ENCODE assay signal across 8 mouse cellular contexts in the genomic region with DNA sequence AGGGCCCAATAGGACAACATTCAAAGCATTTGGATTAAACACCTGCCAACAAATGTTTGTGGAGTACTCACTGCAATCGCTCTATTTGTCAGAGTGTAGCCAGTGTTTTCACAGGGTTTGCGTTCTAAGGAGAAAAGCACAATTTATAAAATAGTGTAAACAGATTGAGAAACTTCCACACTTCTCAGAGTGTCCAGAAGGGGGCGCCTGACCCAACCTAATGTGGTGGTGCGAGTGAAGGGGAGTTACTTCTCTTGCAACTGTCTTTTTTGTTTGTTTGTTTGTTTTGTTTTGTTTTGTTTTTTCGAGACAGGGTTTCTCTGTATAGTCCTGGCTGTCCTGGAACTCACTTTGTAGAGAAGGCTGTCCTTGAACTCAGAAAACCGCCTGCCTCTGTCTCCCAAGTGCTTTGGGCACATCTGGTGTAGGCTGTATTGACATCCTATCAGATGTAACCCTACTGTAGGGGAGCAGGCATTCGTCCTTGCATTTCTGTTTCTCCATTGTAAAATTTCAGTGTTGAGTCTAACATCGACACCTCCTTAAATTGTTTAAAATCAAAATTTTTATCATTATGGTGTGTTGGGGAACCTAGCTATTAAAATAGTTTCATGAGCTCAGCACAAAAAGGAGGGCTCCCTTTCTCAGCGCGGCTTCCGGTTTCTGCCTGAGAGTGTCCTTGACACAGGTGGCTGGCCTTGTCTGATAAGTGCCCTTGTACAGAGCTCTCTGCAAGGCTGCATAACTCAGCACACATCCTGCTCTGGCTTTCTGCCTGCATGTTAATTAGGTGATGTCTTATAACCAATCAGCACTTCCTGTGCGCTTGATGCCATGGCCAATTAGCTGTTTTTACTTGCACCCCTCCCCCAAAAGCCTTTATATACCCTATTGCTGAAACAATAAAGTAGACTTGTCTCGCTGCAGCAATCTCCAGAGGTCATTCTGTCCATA.
DNase-seq lines count a peak whose midpoint lies in the region; ATAC-seq lines count a peak whose summit lies in the region.

No protein-coding gene starts in this region.

- H3K36me3 ChIP-seq in forebrain, embryonic 10.5 days (replicated peaks), result no peaks in the 10 kb centered on the region
- H3K36me3 ChIP-seq in hindbrain, embryonic 14.5 days (replicated peaks; ENCODE audit: control insufficient read depth, insufficient read depth), result no peaks in the 10 kb centered on the region
- no peaks in the 10 kb centered on the region for H3K36me3 ChIP-seq in liver, embryonic 16.5 days (ENCODE audit: control insufficient read depth, insufficient read depth)

- no peak overlapping the region for H3K4me3 ChIP-seq in forebrain, embryonic 10.5 days
- no peak overlapping the region for H3K4me3 ChIP-seq in hindbrain, embryonic 14.5 days (replicated peaks; ENCODE audit: low read length)
- no peak overlapping the region for H3K4me3 ChIP-seq in liver, embryonic 16.5 days (ENCODE audit: low read depth, low read length)

- H3K27me3 ChIP-seq in forebrain, embryonic 10.5 days (ENCODE audit: poor library complexity, severe bottlenecking), result no peaks in the 10 kb centered on the region
- no peaks in the 10 kb centered on the region for H3K27me3 ChIP-seq in hindbrain, embryonic 14.5 days (ENCODE audit: control insufficient read depth, insufficient read depth, low read length)
- H3K27me3 ChIP-seq in liver, embryonic 16.5 days (ENCODE audit: control insufficient read depth, insufficient read depth, low read depth, low read length), result no peaks in the 10 kb centered on the region

- DNase-seq in frontal cortex, postnatal 10 days (ENCODE audit: low spot score in 2 of 2), result no peak
- peak; percentile 47 for DNase-seq in R1 (ENCODE audit: low read depth, low spot score)
- DNase-seq in forebrain, embryonic 10.5 days (ENCODE audit: extremely low spot score, low spot score), result peak; percentile 21
- peak; percentile 56 for DNase-seq in hindbrain, embryonic 14.5 days (ENCODE audit: low spot score)
- DNase-seq in ovary, postnatal 36 days (ENCODE audit: low spot score), result peak; percentile 31
- no peak for DNase-seq in spleen, adult 18-20 months

- no peak overlapping the region for H3K9ac ChIP-seq in hindbrain, embryonic 14.5 days
- no peak overlapping the region for H3K9ac ChIP-seq in liver, embryonic 16.5 days (ENCODE audit: low read depth, low read length)

- H3K4me2 ChIP-seq in hindbrain, embryonic 14.5 days (replicated peaks), result no peak overlapping the region
- no peak overlapping the region for H3K4me2 ChIP-seq in liver, embryonic 16.5 days (ENCODE audit: low read depth, low read length)

- ATAC-seq in frontal cortex, adult (ENCODE audit: low TSS enrichment), result peak; percentile 52; the same call in 1 of the 2 replicates
- ATAC-seq in hindbrain, embryonic 14.5 days (ENCODE audit: low FRiP score), result peak; percentile 78
- 0 out of 2 replicates have a peak, but pooled peaks have one; percentile 21 for ATAC-seq in liver, embryonic 16.5 days (ENCODE audit: low read depth)

- peaks cover 12% of the 10 kb centered on the region; the same call in 1 of the 2 replicates for H3K9me3 ChIP-seq in forebrain, embryonic 10.5 days
- no peaks in the 10 kb centered on the region for H3K9me3 ChIP-seq in hindbrain, embryonic 14.5 days (ENCODE audit: control insufficient read depth, low read length)
- H3K9me3 ChIP-seq in liver, embryonic 16.5 days (replicated peaks; ENCODE audit: control insufficient read depth, low read length), result no peaks in the 10 kb centered on the region

- 68% methylated on average over 13 of the region's 13 CpGs for WGBS in forebrain, embryonic 10.5 days
- WGBS in hindbrain, embryonic 14.5 days, result 55% methylated on average over 13 of the region's 13 CpGs
- WGBS in liver, embryonic 16.5 days (ENCODE audit: insufficient replicate concordance), result 46% methylated on average over 13 of the region's 13 CpGs

- peaks cover 4% of the 10 kb centered on the region; the same call in 1 of the 2 replicates for H3K4me1 ChIP-seq in forebrain, embryonic 10.5 days
- no peaks in the 10 kb centered on the region for H3K4me1 ChIP-seq in hindbrain, embryonic 14.5 days (replicated peaks; ENCODE audit: control insufficient read depth, insufficient read depth, low read length)
- H3K4me1 ChIP-seq in liver, embryonic 16.5 days (ENCODE audit: control insufficient read depth, low read depth, low read length), result no peaks in the 10 kb centered on the region

- no peak overlapping the region for H3K27ac ChIP-seq in forebrain, embryonic 10.5 days
- H3K27ac ChIP-seq in hindbrain, embryonic 14.5 days, result no peak overlapping the region
- no peak overlapping the region for H3K27ac ChIP-seq in liver, embryonic 16.5 days (ENCODE audit: low read length)

Comparison
In these comparisons a context has a peak if more than half of its experiments do, and no peak if none do; other contexts are left out.
1. ATAC-seq: peak in every context shown above with its lines; median percentile 78 in hindbrain, embryonic 14.5 days; 52 in frontal cortex, adult; 21 in liver, embryonic 16.5 days.
2. DNase-seq: peak in R1 (single experiment), forebrain, embryonic 10.5 days (single experiment), hindbrain, embryonic 14.5 days (single experiment) and ovary, postnatal 36 days (single experiment); none in frontal cortex, postnatal 10 days (0 of 2) and spleen, adult 18-20 months (0 of 2).